Mouse (Mus musculus) megakaryocyte, embryonic 14.5 days (primary cell): ENCODE data around the gene Atp6v1a. TPM values are rescaled to one million over a fixed set of nuclear protein-coding genes. Genes with fewer than 3 reads are reported as not detected.

Source experiments
- H3K27me3 ChIP-seq: replicated peaks from 2 replicates; pipeline ENCODE3; 2012; ENCODE audit warnings: inconsistent platforms
- H3K36me3 ChIP-seq: replicated peaks from 2 replicates; pipeline ENCODE3; 2012; ENCODE audit warnings: low read length, inconsistent platforms, mixed read lengths
- H3K4me1 ChIP-seq: 2 replicates; pipeline ENCODE4 v1.6.1; 2012; ENCODE audit warnings: inconsistent platforms
- H3K4me3 ChIP-seq: replicated peaks from 2 replicates; pipeline ENCODE3; 2012; ENCODE audit warnings: moderate library complexity, mild to moderate bottlenecking, inconsistent platforms
- H3K9me3 ChIP-seq: 2 replicates; pipeline ENCODE4 v1.6.1; 2012; ENCODE audit warnings: inconsistent platforms
- FLI1 ChIP-seq: IDR thresholded peaks from 2 replicates; pipeline ENCODE4 v1.6.1; 2012; ENCODE audit warnings: low read length, inconsistent platforms, mixed read lengths
- GATA1 ChIP-seq: IDR thresholded peaks from 3 replicates; pipeline ENCODE4 v1.6.1; 2012; ENCODE audit warnings: mixed read lengths, low read length, inconsistent platforms, borderline replicate concordance
- polyA plus RNA-seq: library from polyadenylated mRNA; stranded (reverse); fragments of >175 nt; gene quantifications from 2 replicates; pipeline ENCODE4 v1.2.3, GENCODE M21; 2012; ENCODE audit warnings: low replicate concordance; ENCODE audit not compliant: insufficient read depth

Gene Atp6v1a
- polyA plus RNA-seq, 1 experiment, result 3.0 TPM

DNA sequence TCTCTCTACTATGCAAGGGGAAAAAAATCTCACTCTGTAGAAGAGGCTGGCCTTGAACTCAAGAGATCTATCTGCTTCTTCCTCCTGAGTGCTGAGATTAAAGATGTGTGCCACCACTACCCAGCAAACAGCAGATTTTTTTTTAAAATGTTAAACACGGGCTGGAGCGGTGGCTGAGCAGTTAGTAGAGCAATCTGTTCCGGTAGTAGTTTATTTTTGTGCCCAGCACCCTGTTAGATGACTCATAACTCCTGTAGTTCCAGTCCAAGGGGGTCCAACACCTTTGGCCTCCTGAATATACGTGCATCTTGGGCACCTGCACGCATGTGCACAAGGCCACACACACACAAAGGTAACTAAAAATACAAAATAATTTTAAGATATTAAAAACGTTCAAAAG, 16.9 kb downstream of the Atp6v1a start:
- Histone ChIP-seq H3K9me3 (no peaks in the 10 kb centered on the region), H3K27me3 (no peaks in the 10 kb centered on the region), H3K4me1 (peaks cover 41% of the 10 kb centered on the region), H3K4me3 (no peak overlapping the region), H3K36me3 (peaks cover 32% of the 10 kb centered on the region)
- no peak for TF ChIP-seq FLI1
- TF ChIP-seq GATA1, result no peak

DNA sequence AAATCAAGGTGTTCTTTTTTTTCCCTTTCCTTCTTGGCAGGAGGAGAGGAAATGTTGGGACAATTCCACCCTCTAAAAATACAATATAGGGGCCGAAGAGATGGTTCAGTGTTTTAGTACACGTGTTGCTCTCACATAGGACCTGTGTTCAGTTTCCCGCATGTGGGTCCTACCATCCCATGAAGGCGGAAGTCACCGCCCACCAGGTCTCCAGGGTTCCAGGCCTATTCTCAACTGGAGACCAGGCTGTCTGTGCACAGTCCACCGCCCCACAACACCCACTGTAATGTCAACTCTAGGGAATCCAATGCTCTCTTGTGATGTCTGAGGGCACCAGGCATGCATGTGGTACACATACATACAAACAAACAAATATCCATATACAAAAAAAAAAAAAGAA, 17.4 kb downstream of the Atp6v1a start:
- no peaks in the 10 kb centered on the region for H3K9me3 ChIP-seq
- TF ChIP-seq FLI1 (no peak), GATA1 (no peak)
- H3K27me3 ChIP-seq, result no peaks in the 10 kb centered on the region
- peaks cover 37% of the 10 kb centered on the region for H3K36me3 ChIP-seq
- peaks cover 42% of the 10 kb centered on the region for H3K4me1 ChIP-seq
- H3K4me3 ChIP-seq, result no peak overlapping the region

DNA sequence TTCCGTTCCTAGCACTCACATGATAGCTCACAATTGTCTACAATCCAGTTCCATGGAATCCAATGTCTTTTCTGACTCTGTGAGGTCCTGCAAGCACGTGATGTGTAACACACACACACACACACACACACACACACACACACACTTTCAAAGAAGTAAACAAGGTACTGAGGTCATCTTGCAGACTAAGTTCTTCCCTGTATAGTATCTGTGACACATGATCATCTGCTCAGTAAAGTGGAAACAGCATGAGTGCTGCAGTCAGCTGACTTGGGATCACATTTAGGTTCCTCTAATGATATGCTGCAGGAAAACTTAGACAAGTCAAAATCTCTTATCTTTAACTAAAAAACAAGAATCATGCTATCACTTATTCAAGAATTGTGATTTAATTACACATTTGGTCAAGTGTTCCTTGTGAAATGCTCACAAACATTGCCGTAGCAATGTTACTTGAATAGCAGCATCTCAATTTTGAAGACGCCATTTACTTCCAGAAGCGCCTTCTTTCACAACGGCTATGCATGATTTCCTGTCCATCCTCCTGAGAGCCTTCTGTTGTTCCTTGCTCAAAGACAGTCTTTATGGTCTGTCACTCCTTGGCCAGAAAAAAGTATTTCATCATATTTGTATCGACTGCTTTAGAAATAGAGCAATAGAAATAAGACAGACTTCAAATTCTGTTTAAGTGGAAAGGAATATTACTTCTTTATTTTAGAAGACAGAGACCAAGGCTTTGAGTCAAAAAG, 19.6 kb downstream of the Atp6v1a start:
- peaks cover 31% of the 10 kb centered on the region for H3K4me1 ChIP-seq
- no peak for TF ChIP-seq FLI1
- no peak for TF ChIP-seq GATA1

DNA sequence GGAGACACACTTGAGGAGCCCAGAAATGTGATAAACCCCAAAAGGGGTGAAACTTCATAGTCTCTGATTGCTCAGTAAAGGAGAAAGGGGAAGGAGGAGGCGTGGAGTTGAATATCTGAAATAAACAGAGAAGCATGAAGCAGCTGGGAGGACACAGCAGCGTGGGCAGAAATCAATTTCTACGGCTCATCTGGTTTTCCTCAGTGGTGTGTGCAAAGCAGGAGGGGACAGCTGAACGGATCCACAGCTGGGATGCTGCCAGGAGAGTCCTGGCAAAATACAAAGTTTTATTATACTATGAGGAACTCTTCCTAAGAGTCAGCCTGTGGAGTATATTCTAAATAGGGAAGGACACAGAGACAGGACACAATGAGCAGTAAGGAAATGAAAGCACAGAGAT, 30.5 kb downstream of the Atp6v1a start:
- TF ChIP-seq FLI1 (no peak), GATA1 (no peak)
- peaks cover 88% of the 10 kb centered on the region for H3K36me3 ChIP-seq
- no peaks in the 10 kb centered on the region for H3K9me3 ChIP-seq
- no peaks in the 10 kb centered on the region for H3K27me3 ChIP-seq
- H3K4me3 ChIP-seq, result no peak overlapping the region
- H3K4me1 ChIP-seq, result peaks cover 9% of the 10 kb centered on the region

More for the DNA sequence above, 19.6 kb downstream of the Atp6v1a start:
- Histone ChIP-seq H3K9me3 (no peaks in the 10 kb centered on the region), H3K27me3 (no peaks in the 10 kb centered on the region), H3K36me3 (peaks cover 55% of the 10 kb centered on the region), H3K4me3 (no peak overlapping the region)

DNA sequence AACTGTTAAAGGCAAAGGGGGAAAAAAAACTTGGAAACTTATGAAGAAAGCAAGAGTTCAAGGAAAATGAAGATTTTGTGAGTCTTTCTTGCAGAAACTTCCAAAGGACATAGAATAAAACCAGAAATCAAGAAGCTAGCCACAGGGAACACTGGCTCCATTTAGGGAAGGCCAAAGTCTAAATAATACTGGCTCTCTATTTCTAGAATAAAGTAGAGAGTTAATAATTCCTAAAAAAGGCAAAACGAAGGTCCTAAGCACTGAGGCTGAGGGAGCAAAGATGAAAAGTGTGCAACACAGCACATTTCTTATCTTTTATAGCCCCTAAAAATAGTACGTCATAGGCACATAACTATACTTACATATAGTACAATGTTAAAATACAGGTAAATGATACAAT, 34.3 kb downstream of the Atp6v1a start:
- H3K4me3 ChIP-seq, result no peak overlapping the region
- peaks cover 93% of the 10 kb centered on the region for H3K36me3 ChIP-seq
- H3K27me3 ChIP-seq, result no peaks in the 10 kb centered on the region
- no peak for TF ChIP-seq FLI1
- TF ChIP-seq GATA1, result no peak
- H3K4me1 ChIP-seq, result peaks cover 9% of the 10 kb centered on the region
- no peaks in the 10 kb centered on the region for H3K9me3 ChIP-seq

DNA sequence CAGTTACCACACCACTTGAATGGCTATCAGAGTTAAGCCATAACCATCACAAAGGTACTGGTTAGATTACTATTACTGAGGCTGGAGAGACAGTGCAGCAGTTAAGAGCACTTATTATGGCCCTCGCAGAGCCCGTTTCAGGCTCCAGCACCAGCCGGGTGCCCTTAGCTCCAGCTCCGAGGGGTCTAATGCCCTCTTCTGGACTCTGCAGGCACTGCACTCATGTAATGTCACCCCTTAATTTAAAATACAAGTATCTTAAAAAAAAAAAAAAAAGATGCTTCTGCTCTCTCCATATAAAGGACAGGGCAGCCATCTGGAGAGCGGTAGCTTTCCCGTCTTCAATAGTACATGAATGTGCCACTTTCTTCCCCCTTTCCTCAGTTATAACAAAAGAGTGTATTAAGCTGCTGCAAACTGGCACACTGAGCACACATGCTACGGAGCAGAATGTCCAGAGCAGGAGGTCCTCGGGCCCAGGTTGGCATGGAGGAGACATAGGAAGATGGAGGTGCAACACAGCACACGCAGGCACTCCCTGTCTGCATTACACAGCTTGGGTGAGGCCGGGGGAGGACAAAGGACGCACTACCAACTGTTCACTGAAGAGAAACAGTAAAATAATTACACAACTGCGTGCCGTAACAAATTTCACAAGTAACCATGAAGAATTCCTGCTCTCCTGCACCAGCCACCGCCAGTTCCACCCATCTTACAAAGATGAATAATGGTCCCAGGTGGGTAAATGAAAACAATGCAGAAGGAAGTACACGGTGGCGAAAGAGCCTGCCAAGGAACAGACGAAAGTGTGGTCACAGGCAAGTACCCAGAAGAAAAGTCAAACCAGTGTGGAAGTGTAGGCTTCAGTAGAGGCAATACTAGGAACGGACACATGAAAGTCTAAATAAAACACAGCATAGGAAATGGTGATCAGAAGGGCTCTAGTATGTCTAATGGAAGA, 35.4 kb downstream of the Atp6v1a start:
- peaks cover 93% of the 10 kb centered on the region for H3K36me3 ChIP-seq
- H3K27me3 ChIP-seq, result no peaks in the 10 kb centered on the region
- H3K4me1 ChIP-seq, result peaks cover 5% of the 10 kb centered on the region
- no peak overlapping the region for H3K4me3 ChIP-seq
- TF ChIP-seq FLI1, result no peak
- no peak for TF ChIP-seq GATA1
- no peaks in the 10 kb centered on the region for H3K9me3 ChIP-seq

DNA sequence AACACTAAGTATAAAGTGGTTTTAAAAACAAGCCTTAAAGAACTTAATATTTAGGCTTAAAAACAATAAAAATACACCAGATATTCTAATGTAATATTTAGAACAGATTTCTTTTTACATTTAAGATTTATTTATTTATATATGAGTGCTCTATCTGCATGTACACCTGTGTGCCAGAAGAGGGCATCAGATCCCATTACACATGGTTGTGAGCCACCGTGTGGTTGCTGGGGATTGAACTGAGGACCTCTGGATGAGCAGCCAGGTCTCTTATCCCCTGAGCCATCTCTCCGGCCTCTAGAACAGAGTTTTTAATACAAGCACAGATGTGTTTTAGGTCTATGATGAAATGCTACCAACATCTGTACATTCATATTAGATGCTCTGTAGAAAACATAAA, 36.6 kb downstream of the Atp6v1a start:
- Histone ChIP-seq H3K4me1 (no peaks in the 10 kb centered on the region), H3K9me3 (no peaks in the 10 kb centered on the region), H3K4me3 (no peak overlapping the region), H3K36me3 (peaks cover 93% of the 10 kb centered on the region), H3K27me3 (no peaks in the 10 kb centered on the region)
- TF ChIP-seq GATA1 (no peak), FLI1 (no peak)

DNA sequence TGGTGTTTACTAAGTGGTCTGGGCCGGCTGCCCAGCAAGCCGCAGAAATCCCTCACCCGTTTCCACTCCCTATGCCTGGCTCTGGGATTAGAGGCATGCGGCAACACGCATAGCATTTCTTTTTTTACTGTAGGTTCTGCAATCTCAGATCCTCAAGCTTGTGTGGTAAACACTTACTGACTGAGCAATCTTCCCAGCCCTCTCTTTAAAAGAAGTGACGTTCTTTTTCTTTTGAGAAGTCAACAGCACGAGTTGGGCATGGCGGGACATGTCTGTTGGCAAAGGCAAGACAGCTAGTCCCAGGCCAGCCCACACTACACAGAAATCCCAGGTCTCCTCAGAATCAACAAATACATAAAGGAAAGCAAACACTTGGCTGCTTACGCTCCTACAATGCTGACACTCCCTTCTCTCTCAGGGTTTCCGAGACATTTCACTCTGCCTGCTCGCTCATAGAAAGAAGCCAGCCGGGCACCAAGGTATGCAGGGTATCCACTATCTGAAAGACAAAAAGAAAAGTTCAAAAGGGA, 38.3 kb downstream of the Atp6v1a start:
- Histone ChIP-seq H3K27me3 (no peaks in the 10 kb centered on the region), H3K9me3 (no peaks in the 10 kb centered on the region), H3K36me3 (peaks cover 92% of the 10 kb centered on the region), H3K4me3 (no peak overlapping the region), H3K4me1 (no peaks in the 10 kb centered on the region)
- TF ChIP-seq GATA1 (no peak), FLI1 (no peak)

DNA sequence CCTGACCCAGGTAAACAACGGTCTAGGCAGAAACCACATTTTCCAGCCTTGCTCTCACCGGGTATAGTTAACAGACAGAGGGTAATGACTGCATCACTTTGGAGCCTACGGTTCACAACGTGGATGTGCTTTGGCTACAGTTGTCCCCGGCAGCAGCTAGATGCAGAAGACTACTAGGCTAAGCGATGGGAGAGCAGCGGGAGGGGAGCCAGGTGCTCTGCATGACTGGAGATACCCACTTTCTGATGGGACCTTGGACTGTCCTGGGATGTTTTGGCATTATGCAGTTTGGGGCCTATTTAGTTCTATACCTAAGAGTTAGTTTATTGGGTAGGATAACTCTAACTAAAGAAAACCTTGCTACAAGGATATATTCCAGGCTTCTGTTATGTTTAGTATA, 40.1 kb downstream of the Atp6v1a start:
- no peaks in the 10 kb centered on the region for H3K4me1 ChIP-seq
- TF ChIP-seq GATA1 (no peak), FLI1 (no peak)
- no peaks in the 10 kb centered on the region for H3K9me3 ChIP-seq
- H3K4me3 ChIP-seq, result no peak overlapping the region
- peaks cover 98% of the 10 kb centered on the region for H3K36me3 ChIP-seq
- no peaks in the 10 kb centered on the region for H3K27me3 ChIP-seq

DNA sequence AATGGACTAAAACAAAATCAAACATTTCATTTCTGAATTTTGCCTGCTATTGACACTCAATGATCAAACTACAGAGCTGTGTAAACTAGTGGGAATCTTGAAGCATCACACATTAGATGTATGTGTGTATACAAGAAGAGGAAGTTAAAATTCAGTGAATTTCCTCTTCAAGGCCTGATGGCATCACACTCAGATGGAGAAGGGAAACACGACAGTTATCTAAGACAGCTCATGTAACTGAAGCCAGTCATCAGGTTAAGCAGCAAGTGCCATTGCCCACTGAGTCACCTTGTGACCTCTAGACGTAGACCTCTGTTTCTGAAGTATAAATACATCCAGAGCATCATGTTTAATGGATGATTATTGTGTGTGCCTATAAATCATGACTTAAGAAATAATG, 51.9 kb downstream of the Atp6v1a start:
- TF ChIP-seq FLI1, result no peak
- TF ChIP-seq GATA1, result no peak
- Histone ChIP-seq H3K4me3 (no peak overlapping the region), H3K4me1 (0 out of 2 replicates have a peak, but pooled peaks cover 3% of the 10 kb centered on the region), H3K27me3 (no peaks in the 10 kb centered on the region), H3K9me3 (no peaks in the 10 kb centered on the region), H3K36me3 (peaks cover 97% of the 10 kb centered on the region)
